In the genomic region with DNA sequence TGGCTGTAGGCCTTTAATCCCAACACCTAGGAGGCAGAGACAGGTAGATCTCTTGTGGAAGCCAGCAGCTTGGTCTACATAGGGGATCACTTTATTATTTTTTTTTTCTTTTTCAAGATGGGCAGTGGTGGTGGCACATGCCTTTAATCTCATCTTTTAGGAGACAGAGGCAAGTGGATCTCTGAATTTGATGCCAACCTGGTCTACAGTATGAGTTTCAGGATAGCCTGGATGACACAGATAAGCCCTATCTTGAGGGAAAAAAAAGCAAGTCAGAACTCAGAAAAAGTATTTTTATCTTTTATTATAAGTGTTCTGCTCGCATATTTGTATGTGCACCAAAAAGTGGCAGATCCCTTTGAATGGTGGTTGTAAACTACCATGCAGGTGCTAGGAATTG, we compare ENCODE assay signal across 20 mouse cellular contexts. TPM values are rescaled to one million over a fixed set of nuclear protein-coding genes. Genes with fewer than 3 reads are reported as not detected.
DNase-seq lines count a peak whose midpoint lies in the region; ATAC-seq and TF ChIP-seq lines count a peak whose summit lies in the region.
"Had no signal": no experiment of that assay in that cellular context is flagged by ENCODE, and none has a peak within 500 bp of the region (broad histone marks: within the 10 kb centered on the region; RNA-seq: fewer than 3 reads in every experiment).

No protein-coding gene starts in this region.

- 37% methylated on average over 1 of the region's 1 CpGs for WGBS in liver, embryonic 15.5 days (ENCODE audit: insufficient replicate concordance)
- 54% methylated on average over 1 of the region's 1 CpGs for WGBS in intestine, postnatal 0 days

- no peak overlapping the region for H3K9ac ChIP-seq in liver, embryonic 15.5 days
- H3K9ac ChIP-seq in intestine, postnatal 0 days (ENCODE audit: low read depth, low read length), result no peak overlapping the region
- H3K9ac ChIP-seq: embryonic facial prominence, embryonic 13.5 days; forebrain, embryonic 13.5 days; forebrain, postnatal 0 days; heart, embryonic 12.5 days; hindbrain, embryonic 14.5 days; intestine, embryonic 15.5 days had no signal

- peak overlapping the region; percentile 79 for H3K27ac ChIP-seq in liver, embryonic 15.5 days (replicated peaks)
- no peak overlapping the region for H3K27ac ChIP-seq in gastrocnemius, adult 2 months
- H3K27ac ChIP-seq in intestine, postnatal 0 days (ENCODE audit: low read depth, low read length), result no peak overlapping the region
- H3K27ac ChIP-seq: embryonic facial prominence, embryonic 13.5 days; forebrain, embryonic 13.5 days; hindbrain, embryonic 14.5 days; intestine, embryonic 15.5 days had no signal

- ATAC-seq in erythroid progenitor cell, adult 5-6 weeks (replicated peaks; ENCODE audit: low FRiP score, poor library complexity, severe bottlenecking), result peak; percentile 83
- peak; percentile 74 for ATAC-seq in liver, embryonic 15.5 days (ENCODE audit: insufficient read depth)
- ATAC-seq in megakaryocyte-erythroid progenitor cell, adult 5-6 weeks (replicated peaks; ENCODE audit: low FRiP score, low TSS enrichment, poor library complexity, severe bottlenecking), result peak; percentile 83
- ATAC-seq in intestine, postnatal 0 days, result no peak
- ATAC-seq: forebrain, embryonic 13.5 days; forebrain, postnatal 0 days; intestine, embryonic 15.5 days had no signal

- peaks cover 42% of the 10 kb centered on the region for H3K4me1 ChIP-seq in liver, embryonic 15.5 days (replicated peaks)
- H3K4me1 ChIP-seq in intestine, postnatal 0 days (replicated peaks; ENCODE audit: control insufficient read depth, insufficient read depth, low read length), result no peaks in the 10 kb centered on the region
- H3K4me1 ChIP-seq: embryonic facial prominence, embryonic 13.5 days; forebrain, embryonic 13.5 days; intestine, embryonic 15.5 days had no signal

- H3K9me3 ChIP-seq in liver, embryonic 15.5 days (replicated peaks), result no peaks in the 10 kb centered on the region
- no peaks in the 10 kb centered on the region for H3K9me3 ChIP-seq in intestine, postnatal 0 days (ENCODE audit: control insufficient read depth)
- H3K9me3 ChIP-seq: embryonic facial prominence, embryonic 13.5 days; forebrain, embryonic 13.5 days; heart, embryonic 12.5 days; intestine, embryonic 15.5 days had no signal

- intact Hi-C loops in gastrocnemius, adult 2 months (cut with DNase I), result no loop called here

- peaks cover 83% of the 10 kb centered on the region for H3K36me3 ChIP-seq in liver, embryonic 15.5 days (replicated peaks)
- peaks cover 49% of the 10 kb centered on the region for H3K36me3 ChIP-seq in intestine, postnatal 0 days (ENCODE audit: control insufficient read depth, insufficient read depth)

- no peak overlapping the region for H3K4me3 ChIP-seq in liver, embryonic 15.5 days (replicated peaks)
- H3K4me3 ChIP-seq in gastrocnemius, adult 2 months, result no peak overlapping the region
- no peak overlapping the region for H3K4me3 ChIP-seq in intestine, postnatal 0 days (ENCODE audit: low read depth, low read length)
- H3K4me3 ChIP-seq: embryonic facial prominence, embryonic 13.5 days; forebrain, embryonic 13.5 days; heart, embryonic 12.5 days; intestine, embryonic 15.5 days had no signal

- H3K27me3 ChIP-seq in liver, embryonic 15.5 days, result no peaks in the 10 kb centered on the region
- no peaks in the 10 kb centered on the region for H3K27me3 ChIP-seq in intestine, postnatal 0 days (replicated peaks; ENCODE audit: control insufficient read depth, insufficient read depth, low read length)
- H3K27me3 ChIP-seq: embryonic facial prominence, embryonic 13.5 days; forebrain, embryonic 13.5 days; heart, embryonic 12.5 days; intestine, embryonic 15.5 days had no signal

- no peak for TF ChIP-seq CTCF in gastrocnemius, adult 2 months (IDR thresholded peaks at IDR 0.05)
- TF ChIP-seq CTCF in intestine, postnatal 0 days (IDR thresholded peaks at IDR 0.05; ENCODE audit: low read depth), result no peak

- H3K4me2 ChIP-seq in liver, embryonic 15.5 days, result peak overlapping the region; percentile 54
- H3K4me2 ChIP-seq in intestine, postnatal 0 days (replicated peaks; ENCODE audit: low read depth), result no peak overlapping the region
- H3K4me2 ChIP-seq: embryonic facial prominence, embryonic 13.5 days; forebrain, embryonic 13.5 days; heart, embryonic 12.5 days; hindbrain, embryonic 14.5 days; intestine, embryonic 15.5 days had no signal

- DNase-seq in c-Kit-positive CD71-positive TER-119-positive erythroid progenitor cells, embryonic 14.5 days (ENCODE audit: low spot score), result peak; percentile 57
- no peak for DNase-seq in ovary, postnatal 10 days (ENCODE audit: low spot score)
- DNase-seq in gastrocnemius, adult 2 months, result no peak
- DNase-seq: adrenal gland, adult 8-10 months; adrenal gland, postnatal 36 days; cerebellum, adult 11-12 months; cerebellum, adult 9-10 months; cerebellum, postnatal 25 days; forebrain, postnatal 0 days; gastrocnemius, postnatal 25 days; heart, postnatal 4 days had no signal

RNA-seq across cellular contexts. Expression of a gene that starts 10.5 kb away (rescaled TPM):
- total RNA-seq in erythroid progenitor cell, adult 5-6 weeks (2015; ENCODE audit: low replicate concordance), result 58.0 and 63.3 TPM in 2 replicates
- 61.8 and 66.0 TPM in 2 replicates for total RNA-seq in erythroid progenitor cell, adult 5-6 weeks (2017; ENCODE audit: low replicate concordance)
- 5.3 and 5.7 TPM in 2 replicates for polyA plus RNA-seq in liver, embryonic 15.5 days (2015; fragmentation: Nextera tagmentation; extraction: Ambion mirVana)
- 73.2 and 76.6 TPM in 2 replicates for total RNA-seq in megakaryocyte-erythroid progenitor cell, adult 5-6 weeks (2014; fragmentation: Nextera tagmentation)
- total RNA-seq in megakaryocyte-erythroid progenitor cell, adult 5-6 weeks (2017), result 56.8 and 65.8 TPM in 2 replicates
- total RNA-seq in gastrocnemius, adult 2 months (2021), result 10 to 100 TPM; 14.2 to 17.1 TPM
- 4.9 and 6.4 TPM in 2 replicates for polyA plus RNA-seq in intestine, postnatal 0 days (2015; fragmentation: Nextera tagmentation; extraction: Ambion mirVana)

RNA-seq across cellular contexts. Expression of a gene that starts 20.2 kb away (rescaled TPM):
- total RNA-seq in erythroid progenitor cell, adult 5-6 weeks (2015; ENCODE audit: low replicate concordance), result 46.9 and 62.9 TPM in 2 replicates
- 29.0 and 35.2 TPM in 2 replicates for total RNA-seq in erythroid progenitor cell, adult 5-6 weeks (2017; ENCODE audit: low replicate concordance)
- polyA plus RNA-seq in liver, embryonic 15.5 days (2015; fragmentation: Nextera tagmentation; extraction: Ambion mirVana), result 21.1 and 21.3 TPM in 2 replicates
- total RNA-seq in megakaryocyte-erythroid progenitor cell, adult 5-6 weeks (2014; fragmentation: Nextera tagmentation), result 81.3 and 88.8 TPM in 2 replicates
- total RNA-seq in megakaryocyte-erythroid progenitor cell, adult 5-6 weeks (2017), result 52.9 and 57.0 TPM in 2 replicates
- total RNA-seq in gastrocnemius, adult 2 months (2021), result 10 to 100 TPM; 26.4 to 33.1 TPM
- 25.2 and 25.3 TPM in 2 replicates for polyA plus RNA-seq in intestine, postnatal 0 days (2015; fragmentation: Nextera tagmentation; extraction: Ambion mirVana)
